Mouse (Mus musculus): Measurements from ENCODE around the gene Aoc3.
"Not testable (repeated sequence)": the region's sequence is repeated elsewhere in the genome, so short reads cannot be mapped to it uniquely, and the experiment has no call there.

The Aoc3 gene

GRCm38 (mm10) chr11:101330371-101330924 is at the start of gene Aoc3:
TSS of gene Aoc3 (plus strand) at chr11:101330605.
- no peak for DNase-seq (ENCODE audit: low read depth, low spot score)

- DNase-seq (ENCODE audit: low read depth, low spot score) = no peak
These were observed 49.6 kb upstream of the Aoc3 start for GRCm38 (mm10) chr11:101280837-101281236.

DNA sequence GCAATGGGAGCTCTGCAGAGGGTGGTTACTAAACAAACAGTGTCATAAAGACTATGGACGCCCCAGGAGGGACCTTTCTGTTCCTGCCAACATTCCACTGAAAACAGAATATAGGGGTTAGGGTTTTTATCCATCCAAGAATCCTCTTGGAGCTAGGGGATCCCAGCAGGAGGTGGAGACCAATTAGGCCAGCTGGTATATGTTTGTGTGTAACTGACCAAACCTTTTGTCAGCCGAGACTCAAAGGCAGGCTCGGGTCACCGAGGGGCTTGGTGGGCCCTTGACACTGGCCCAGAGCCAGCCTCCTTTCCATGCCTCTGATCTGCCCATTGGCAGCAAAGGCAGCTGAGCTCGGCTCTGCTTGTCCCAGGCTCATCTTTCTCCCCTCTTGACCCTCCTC is 47.5 kb upstream of the Aoc3 start:
- DNase-seq (ENCODE audit: low read depth, low spot score) = no peak

DNA sequence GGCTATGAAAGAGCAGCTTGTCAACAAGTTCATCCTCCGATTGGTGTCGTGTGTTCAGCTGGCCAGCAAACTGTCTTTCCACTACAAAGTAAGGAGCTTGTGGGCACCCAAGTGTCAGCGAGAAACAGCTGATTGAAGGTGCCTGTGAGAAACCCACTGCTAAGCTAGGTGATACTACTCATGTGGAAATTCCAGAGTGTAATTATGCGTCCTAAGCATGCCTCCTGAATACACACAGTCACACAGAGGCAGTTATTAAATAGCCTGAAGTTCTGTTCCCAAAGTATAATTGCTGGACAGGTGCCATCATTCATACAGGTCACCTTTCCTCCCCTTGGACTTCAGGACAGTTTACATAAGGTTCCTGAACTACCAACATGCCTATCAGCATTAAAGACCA is 46.6 kb upstream of the Aoc3 start:
- DNase-seq (ENCODE audit: low read depth, low spot score) = no peak

GRCm38 (mm10) chr11:101287306-101287705 is 43.1 kb upstream of the Aoc3 start:
- DNase-seq (ENCODE audit: low read depth, low spot score) = no peak

GRCm38 (mm10) chr11:101291231-101291630 is 39.2 kb upstream of the Aoc3 start:
- no peak for DNase-seq (ENCODE audit: low read depth, low spot score)

GRCm38 (mm10) chr11:101295191-101295590 is 35.2 kb upstream of the Aoc3 start:
- DNase-seq (ENCODE audit: low read depth, low spot score) = no peak

GRCm38 (mm10) chr11:101300881-101301280 is 29.5 kb upstream of the Aoc3 start:
- no peak for DNase-seq (ENCODE audit: low read depth, low spot score)

GRCm38 (mm10) chr11:101301299-101302003 is 29.0 kb upstream of the Aoc3 start:
- DNase-seq (ENCODE audit: low read depth, low spot score) = no peak

DNA sequence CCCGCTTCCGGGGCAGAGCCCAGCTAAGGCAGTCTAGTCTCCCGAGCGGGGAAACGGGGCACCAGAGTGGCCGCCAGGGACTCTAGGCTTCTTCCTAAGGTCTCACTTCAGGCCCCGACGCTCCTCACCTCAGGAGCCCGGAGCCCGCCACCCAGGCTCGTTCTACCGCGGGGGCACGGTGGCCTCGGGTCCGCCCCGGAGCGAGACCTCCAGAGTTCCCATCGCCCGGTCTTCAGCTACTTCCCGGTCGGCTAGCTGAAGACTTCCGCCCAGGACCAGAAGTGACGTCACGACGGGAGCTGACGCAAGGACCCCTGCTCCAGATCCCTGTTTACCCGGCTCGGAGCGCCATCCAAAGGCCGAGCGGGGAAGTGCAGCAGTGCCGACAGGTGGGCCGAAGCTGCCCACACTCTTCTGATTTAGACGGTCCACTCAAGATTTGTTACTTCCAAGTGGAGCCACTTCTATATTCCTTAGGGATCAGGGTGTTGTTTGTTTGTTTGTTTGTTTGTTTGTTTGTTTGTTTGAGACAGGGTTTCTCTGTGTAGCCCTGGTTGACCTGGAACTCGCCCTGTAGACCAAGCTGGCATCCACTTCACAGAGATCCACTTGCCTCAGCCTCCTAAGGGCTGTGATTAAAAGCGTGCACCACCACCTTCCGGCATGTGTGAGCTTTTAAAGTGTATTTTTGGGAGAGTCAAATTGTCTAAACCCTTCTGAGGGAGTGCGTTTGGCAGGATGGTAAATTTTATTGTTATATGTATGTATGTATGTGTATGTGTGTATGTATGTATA is 28.2 kb upstream of the Aoc3 start, which contains the start of gene Becn1:
Gene Becn1 (minus strand): TSS at position 283 of the 795 bp plus-strand sequence.
- DNase-seq (ENCODE audit: low read depth, low spot score) = peak; percentile 92

DNA sequence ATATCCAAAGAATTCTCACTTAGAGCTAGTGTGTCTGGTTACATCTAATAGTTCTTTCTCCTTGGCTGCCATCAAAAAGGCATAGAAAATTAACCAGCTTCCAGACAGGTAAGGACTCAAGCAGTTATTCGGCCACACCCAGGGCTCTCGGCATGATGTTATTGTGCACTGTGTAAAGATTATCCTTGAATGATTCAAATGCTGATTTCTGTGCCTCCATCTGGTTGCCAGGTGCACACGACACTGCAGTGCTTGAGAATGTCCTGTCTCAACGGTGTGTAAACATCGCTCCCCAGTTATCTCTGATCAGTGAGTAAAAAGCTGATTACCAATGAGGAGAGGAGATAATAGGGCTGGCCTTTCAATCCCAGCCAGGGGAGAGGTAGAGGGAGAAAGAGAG is 22.7 kb upstream of the Aoc3 start:
- DNase-seq (ENCODE audit: low read depth, low spot score) = no peak

DNA sequence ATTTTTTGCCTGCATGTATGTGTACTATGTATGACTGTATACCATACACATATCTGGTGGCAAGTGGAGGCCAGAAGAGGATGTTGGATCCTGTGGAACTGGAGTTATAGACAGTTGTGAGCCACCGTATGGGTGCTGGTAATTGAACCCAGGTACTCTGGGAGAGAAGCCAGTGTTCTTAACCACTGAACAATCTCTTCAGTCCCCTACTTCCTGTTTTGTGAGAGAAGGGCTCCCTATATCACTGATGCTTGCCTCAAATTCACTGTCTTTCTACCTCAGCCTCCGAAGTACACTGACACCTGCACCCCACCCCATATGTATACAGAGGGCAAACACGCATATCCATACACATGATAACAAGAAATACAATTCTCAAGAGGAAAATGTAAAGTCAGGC is 19.3 kb upstream of the Aoc3 start:
- DNase-seq (ENCODE audit: low read depth, low spot score) = no peak

DNA sequence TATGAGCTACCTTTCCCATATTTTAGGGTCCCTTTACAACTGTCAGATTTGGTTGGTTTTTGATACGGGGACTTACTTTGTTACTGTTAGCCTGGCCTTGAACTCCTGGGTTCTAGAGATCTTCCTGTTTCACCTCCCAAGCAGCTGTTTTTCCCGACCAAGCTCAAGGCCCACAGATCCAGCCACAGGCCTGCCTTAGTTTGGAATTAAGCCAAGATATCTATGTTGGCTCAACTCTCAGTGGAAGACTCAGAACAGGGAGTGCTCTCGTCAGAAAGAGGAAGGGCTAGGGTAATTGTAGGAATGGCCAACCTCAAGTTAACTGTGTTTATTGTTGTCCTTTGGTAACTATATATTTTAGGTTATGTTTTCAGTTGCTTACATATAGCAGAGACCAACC is 18.3 kb upstream of the Aoc3 start:
- no peak for DNase-seq (ENCODE audit: low read depth, low spot score)

DNA sequence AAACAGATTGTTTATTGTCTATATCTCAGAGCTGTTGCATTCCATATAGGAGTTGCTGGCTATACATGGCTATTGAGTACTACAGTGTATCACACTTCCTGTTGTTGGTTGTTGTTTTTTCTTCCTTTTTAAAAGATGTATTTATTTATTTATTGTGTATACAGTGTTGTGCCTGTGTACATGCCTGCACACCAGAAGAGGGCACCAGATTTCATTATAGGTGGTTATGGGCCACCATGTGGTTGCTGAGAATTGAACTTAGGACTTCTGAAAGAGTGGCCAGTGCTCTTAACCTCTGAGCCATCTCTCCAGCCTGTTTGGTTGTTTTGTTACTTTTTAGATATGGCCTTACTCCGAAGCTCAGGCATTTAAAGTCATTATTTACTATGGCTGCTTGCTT is 15.8 kb upstream of the Aoc3 start:
- no peak for DNase-seq (ENCODE audit: low read depth, low spot score)

- DNase-seq (ENCODE audit: low read depth, low spot score) = no peak
These were observed 15.2 kb upstream of the Aoc3 start for GRCm38 (mm10) chr11:101315082-101315650.

DNA sequence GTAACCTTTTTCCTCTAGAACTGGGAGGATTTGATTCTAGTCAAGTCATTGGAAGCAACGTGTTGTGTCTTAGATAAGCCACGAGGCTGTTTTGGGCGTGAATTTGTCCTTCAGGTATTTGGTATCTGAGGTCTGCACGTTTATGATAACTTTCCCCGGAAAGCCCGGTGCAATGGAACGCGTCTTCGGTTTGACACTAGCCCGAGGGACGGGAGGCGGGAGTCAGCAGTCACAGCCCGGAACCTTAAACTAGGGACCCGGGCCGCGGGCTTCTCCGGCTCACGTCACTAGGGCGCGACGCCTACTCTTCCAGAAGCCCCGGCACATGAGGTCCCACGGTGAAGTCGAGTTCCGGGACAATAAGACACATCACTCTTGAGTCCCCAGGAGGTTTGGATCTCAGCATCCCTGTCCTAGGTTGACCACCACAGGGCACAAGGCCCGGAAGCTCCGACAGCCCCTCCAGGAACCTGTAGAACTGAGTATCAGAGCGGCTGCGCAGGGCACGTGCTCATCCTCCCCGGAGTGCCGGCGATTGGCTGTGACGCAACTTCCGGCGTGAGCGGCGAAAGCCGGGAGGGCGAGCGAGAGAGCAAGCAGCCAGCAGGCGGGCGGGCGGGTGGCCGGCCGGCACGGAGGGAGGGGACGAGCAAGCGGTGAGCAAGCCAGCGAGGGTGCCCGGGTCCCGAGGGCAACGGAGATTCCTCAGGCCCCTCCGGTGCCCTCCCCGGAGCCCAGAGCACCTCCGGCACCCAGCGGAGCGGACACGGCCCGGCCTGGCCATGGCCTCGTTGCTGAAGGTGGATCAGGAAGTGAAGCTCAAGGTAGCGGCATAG is 14.5 kb upstream of the Aoc3 start, which contains the start of gene Psme3:
Gene Psme3 (plus strand): TSS at position 549 of the 836 bp plus-strand sequence.
- DNase-seq (ENCODE audit: low read depth, low spot score) = peak; percentile 93

DNA sequence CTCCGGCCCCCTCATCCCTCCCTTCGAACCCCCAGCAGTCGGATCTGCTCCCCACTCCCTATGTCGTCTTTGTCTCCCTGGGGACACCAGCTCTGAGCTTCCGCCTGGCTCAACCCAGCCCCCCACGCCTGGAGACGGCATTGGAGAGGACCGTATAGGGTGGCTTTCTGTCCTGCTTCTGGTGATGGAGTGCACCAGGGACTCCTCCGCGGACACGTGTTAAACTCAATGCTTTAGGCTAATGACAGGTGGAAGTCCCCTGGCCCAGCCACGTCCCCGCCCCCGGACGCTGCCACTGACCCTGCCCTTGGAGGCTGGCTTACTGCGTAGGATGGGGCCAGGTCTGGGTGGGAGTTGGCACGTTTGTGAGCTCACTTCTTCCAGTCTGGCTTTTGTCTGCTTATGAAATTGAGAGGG is 13.9 kb upstream of the Aoc3 start:
- DNase-seq (ENCODE audit: low read depth, low spot score) = peak; percentile 69

- peak; percentile 41 for DNase-seq (ENCODE audit: low read depth, low spot score)
These were observed 6.8 kb upstream of the Aoc3 start for GRCm38 (mm10) chr11:101323609-101324008.

GRCm38 (mm10) chr11:101324763-101325162 is 5.6 kb upstream of the Aoc3 start, which contains the start of gene Aoc2:
TSS of gene Aoc2 (plus strand) at chr11:101325063.
- DNase-seq (ENCODE audit: low read depth, low spot score) = no peak

DNA sequence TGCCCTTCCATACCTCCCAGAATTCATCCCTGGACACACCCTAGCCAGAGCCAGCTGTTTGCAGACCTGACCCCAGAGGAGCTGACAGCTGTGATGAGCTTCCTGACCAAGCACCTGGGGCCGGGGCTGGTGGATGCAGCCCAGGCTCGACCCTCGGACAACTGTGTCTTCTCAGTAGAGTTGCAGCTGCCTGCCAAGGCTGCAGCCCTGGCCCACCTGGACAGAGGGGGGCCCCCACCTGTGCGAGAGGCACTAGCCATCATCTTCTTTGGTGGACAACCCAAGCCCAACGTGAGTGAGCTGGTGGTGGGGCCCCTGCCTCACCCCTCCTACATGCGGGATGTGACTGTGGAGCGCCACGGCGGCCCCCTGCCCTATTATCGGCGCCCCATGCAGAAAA is 5.2 kb upstream of the Aoc3 start:
- not testable (repeated sequence) for DNase-seq (ENCODE audit: low read depth, low spot score)

GRCm38 (mm10) chr11:101326147-101326546 is 4.3 kb upstream of the Aoc3 start:
- DNase-seq (ENCODE audit: low read depth, low spot score) = no peak
